Comparison of ENCODE assay signal across 8 mouse cellular contexts in genomic region chr3:122983849-122984248, GRCm38 (mm10). TPM values are rescaled to one million over a fixed set of nuclear protein-coding genes. Genes with fewer than 3 reads are reported as not detected.
A peak's percentile ranks its signal among the peaks of the same experiment; 100 is the strongest.
DNase-seq lines count a peak whose midpoint lies in the region; ATAC-seq and TF ChIP-seq lines count a peak whose summit lies in the region.

No protein-coding gene starts in this region.

- peak overlapping the region; percentile 84 for H3K9ac ChIP-seq in heart, adult 2 months (ENCODE audit: low read depth, low read length)
- peak overlapping the region; percentile 51 for H3K9ac ChIP-seq in embryonic facial prominence, embryonic 11.5 days (replicated peaks; ENCODE audit: low read length)
- peak overlapping the region; percentile 86 for H3K9ac ChIP-seq in intestine, embryonic 16.5 days (ENCODE audit: low read depth, low read length)
- peak overlapping the region; percentile 86 for H3K9ac ChIP-seq in stomach, embryonic 16.5 days (ENCODE audit: low read length)

- no peak for TF ChIP-seq POLR2A in heart, adult 2 months (IDR thresholded peaks at IDR 0.05; ENCODE audit: insufficient read depth, low read depth, low read length)

- no peak; the same call in 1 of the 2 replicates for TF ChIP-seq EP300 in heart, adult 2 months (IDR thresholded peaks at IDR 0.05; ENCODE audit: insufficient read depth, low read depth, low read length)

- peak overlapping the region; percentile 87 for H3K4me3 ChIP-seq in heart, adult 2 months
- H3K4me3 ChIP-seq in embryonic facial prominence, embryonic 11.5 days (ENCODE audit: low read depth, low read length) = peak overlapping the region; percentile 74
- H3K4me3 ChIP-seq in intestine, embryonic 16.5 days (ENCODE audit: low read length) = peak overlapping the region; percentile 93
- H3K4me3 ChIP-seq in stomach, embryonic 16.5 days (replicated peaks; ENCODE audit: low read length) = peak overlapping the region; percentile 84

- no peak for TF ChIP-seq CTCF in heart, adult 2 months (IDR thresholded peaks at IDR 0.05)

- WGBS in heart, adult 2 months = under 1% methylated on average over 30 of the region's 30 CpGs
- whole genome bisulfite sequencing in embryonic facial prominence, embryonic 11.5 days = under 1% methylated on average over 30 of the region's 30 CpGs
- under 1% methylated on average over 30 of the region's 30 CpGs for WGBS in intestine, embryonic 16.5 days
- 0% methylated on average over 30 of the region's 30 CpGs for WGBS in stomach, embryonic 16.5 days

- no peaks in the 10 kb centered on the region for H3K9me3 ChIP-seq in embryonic facial prominence, embryonic 11.5 days (replicated peaks; ENCODE audit: control insufficient read depth, low read length)
- H3K9me3 ChIP-seq in intestine, embryonic 16.5 days (ENCODE audit: control insufficient read depth, low read length) = no peaks in the 10 kb centered on the region
- H3K9me3 ChIP-seq in stomach, embryonic 16.5 days (replicated peaks; ENCODE audit: control insufficient read depth, low read length) = no peaks in the 10 kb centered on the region

- H3K4me2 ChIP-seq in embryonic facial prominence, embryonic 11.5 days (ENCODE audit: low read depth, low read length) = peak overlapping the region; percentile 57
- peak overlapping the region; percentile 78 for H3K4me2 ChIP-seq in intestine, embryonic 16.5 days (ENCODE audit: low read depth, low read length)
- peak overlapping the region; percentile 73 for H3K4me2 ChIP-seq in stomach, embryonic 16.5 days (ENCODE audit: low read depth, low read length)

- peak; percentile 86; the same call in 1 of the 2 replicates for ATAC-seq in embryonic facial prominence, embryonic 11.5 days (replicated peaks; ENCODE audit: insufficient number of reproducible peaks, low FRiP score, low TSS enrichment, low read depth)
- ATAC-seq in intestine, embryonic 16.5 days = peak; percentile 87
- ATAC-seq in megakaryocyte, adult 5-6 weeks (ENCODE audit: poor library complexity, severe bottlenecking) = peak; percentile 56
- no peak for ATAC-seq in stomach, embryonic 16.5 days (ENCODE audit: insufficient read depth, low FRiP score)

- peak overlapping the region; percentile 91 for H3K27ac ChIP-seq in heart, adult 2 months
- peak overlapping the region; percentile 68 for H3K27ac ChIP-seq in embryonic facial prominence, embryonic 11.5 days (replicated peaks; ENCODE audit: low read depth, low read length)
- H3K27ac ChIP-seq in intestine, embryonic 16.5 days (ENCODE audit: low read length) = peak overlapping the region; percentile 99
- peak overlapping the region; percentile 93 for H3K27ac ChIP-seq in stomach, embryonic 16.5 days (ENCODE audit: low read length)

- intact Hi-C loops in heart, adult 2 months (cut with DNase I) = loop anchor here (1.0 to 10.0 kb wide), 2 partner anchors 60 to 521 kb away; partner anchors contain the start of gene 1810037I17Rik

- H3K79me2 ChIP-seq in heart, adult 2 months (replicated peaks; ENCODE audit: control insufficient read depth, insufficient read depth, low read length) = no peaks in the 10 kb centered on the region; the same call in 1 of the 2 replicates

- H3K27me3 ChIP-seq in heart, adult 2 months (ENCODE audit: control insufficient read depth, insufficient read depth, low read length) = no peaks in the 10 kb centered on the region
- H3K27me3 ChIP-seq in embryonic facial prominence, embryonic 11.5 days (ENCODE audit: control insufficient read depth, insufficient read depth, low read length) = no peaks in the 10 kb centered on the region
- no peaks in the 10 kb centered on the region for H3K27me3 ChIP-seq in intestine, embryonic 16.5 days (replicated peaks; ENCODE audit: control insufficient read depth, insufficient read depth, low read length)
- H3K27me3 ChIP-seq in stomach, embryonic 16.5 days (ENCODE audit: control insufficient read depth, insufficient read depth, low read length) = no peaks in the 10 kb centered on the region

- DNase-seq in heart, adult 2 months = no peak
- no peak for DNase-seq in heart, adult 11 months
- DNase-seq in CD8-positive naive resting alpha-beta T cell, adult 2 months (ENCODE audit: low read depth in 2 of 2, low spot score in 2 of 2) = peak; percentile 33 to 41
- DNase-seq in embryonic facial prominence, embryonic 11.5 days (ENCODE audit: low spot score) = peak; percentile 74
- no peak for DNase-seq in cerebellum, adult 18-20 months

- peaks cover 2% of the 10 kb centered on the region; the same call in 1 of the 2 replicates for H3K36me3 ChIP-seq in heart, adult 2 months (ENCODE audit: control insufficient read depth, insufficient read depth, low read length)
- H3K36me3 ChIP-seq in embryonic facial prominence, embryonic 11.5 days (replicated peaks; ENCODE audit: control insufficient read depth, insufficient read depth, low read depth, low read length) = no peaks in the 10 kb centered on the region
- no peaks in the 10 kb centered on the region for H3K36me3 ChIP-seq in intestine, embryonic 16.5 days (ENCODE audit: control insufficient read depth, insufficient read depth, low read length)
- no peaks in the 10 kb centered on the region for H3K36me3 ChIP-seq in stomach, embryonic 16.5 days (ENCODE audit: control insufficient read depth, insufficient read depth, low read length)

- no peaks in the 10 kb centered on the region; the same call in 1 of the 2 replicates for H3K4me1 ChIP-seq in heart, adult 2 months (ENCODE audit: control insufficient read depth, insufficient read depth, low read length)
- H3K4me1 ChIP-seq in embryonic facial prominence, embryonic 11.5 days (ENCODE audit: control insufficient read depth, insufficient read depth, low read length) = no peaks in the 10 kb centered on the region
- peaks cover 8% of the 10 kb centered on the region; the same call in 1 of the 2 replicates for H3K4me1 ChIP-seq in intestine, embryonic 16.5 days (ENCODE audit: control insufficient read depth, insufficient read depth, low read length)
- H3K4me1 ChIP-seq in stomach, embryonic 16.5 days (ENCODE audit: control insufficient read depth, insufficient read depth, low read length) = peaks cover 6% of the 10 kb centered on the region; the same call in 1 of the 2 replicates

RNA-seq across cellular contexts. Expression of gene Usp53, which starts 0.5 kb away (rescaled TPM):
- 1 to 10 TPM; 7.5 to 7.9 TPM for total RNA-seq in heart, adult 2 months (2021)
- polyA plus RNA-seq in heart, adult 2 months (2012; rRNA removed) = 1.9 and 5.0 TPM in 2 replicates
- 4.8 and 5.3 TPM in 2 replicates for polyA plus RNA-seq in embryonic facial prominence, embryonic 11.5 days (2014; fragmentation: Nextera tagmentation; extraction: Ambion mirVana)
- 6.6 and 9.2 TPM in 2 replicates for polyA plus RNA-seq in intestine, embryonic 16.5 days (2015; fragmentation: Nextera tagmentation; extraction: Ambion mirVana)
- total RNA-seq in megakaryocyte, adult 5-6 weeks (2015) = 4.8 and 6.0 TPM in 2 replicates
- total RNA-seq in megakaryocyte, adult 5-6 weeks (2017) = 5.6 and 8.4 TPM in 2 replicates
- 17.6 and 22.6 TPM in 2 replicates for polyA plus RNA-seq in stomach, embryonic 16.5 days (2015; fragmentation: Nextera tagmentation; extraction: Ambion mirVana)

RNA-seq across cellular contexts. Expression of gene Myoz2, which starts 51.0 kb away (rescaled TPM):
- total RNA-seq in heart, adult 2 months (2021) = 1,000 to 10,000 TPM; 1,454 to 1,834 TPM
- polyA plus RNA-seq in heart, adult 2 months (2012; rRNA removed) = 691 and 950 TPM in 2 replicates
- 0.78 and 1.3 TPM in 2 replicates for polyA plus RNA-seq in embryonic facial prominence, embryonic 11.5 days (2014; fragmentation: Nextera tagmentation; extraction: Ambion mirVana)
- polyA plus RNA-seq in intestine, embryonic 16.5 days (2015; fragmentation: Nextera tagmentation; extraction: Ambion mirVana) = 0.45 and 0.59 TPM in 2 replicates
- not detected in 2 replicates for total RNA-seq in megakaryocyte, adult 5-6 weeks (2015)
- total RNA-seq in megakaryocyte, adult 5-6 weeks (2017) = not detected in 2 replicates
- polyA plus RNA-seq in stomach, embryonic 16.5 days (2015; fragmentation: Nextera tagmentation; extraction: Ambion mirVana) = 3.6 and 21.6 TPM in 2 replicates

RNA-seq across cellular contexts. Expression of gene 1810037I17Rik, which starts 59.8 kb away (rescaled TPM):
- total RNA-seq in heart, adult 2 months (2021) = 100 to 1,000 TPM in 1 of 2 experiments, 10 to 100 TPM in 1; 90.7 to 100 TPM
- polyA plus RNA-seq in heart, adult 2 months (2012; rRNA removed) = 33.7 and 47.7 TPM in 2 replicates
- 81.4 and 88.3 TPM in 2 replicates for polyA plus RNA-seq in embryonic facial prominence, embryonic 11.5 days (2014; fragmentation: Nextera tagmentation; extraction: Ambion mirVana)
- 128 and 131 TPM in 2 replicates for polyA plus RNA-seq in intestine, embryonic 16.5 days (2015; fragmentation: Nextera tagmentation; extraction: Ambion mirVana)
- 75.4 and 89.8 TPM in 2 replicates for total RNA-seq in megakaryocyte, adult 5-6 weeks (2015)
- total RNA-seq in megakaryocyte, adult 5-6 weeks (2017) = 40.3 and 41.2 TPM in 2 replicates
- polyA plus RNA-seq in stomach, embryonic 16.5 days (2015; fragmentation: Nextera tagmentation; extraction: Ambion mirVana) = 218 and 220 TPM in 2 replicates

Comparison
In these comparisons a context has a peak if more than half of its experiments do, and no peak if none do; other contexts are left out.
1. DNase-seq: peak in CD8-positive naive resting alpha-beta T cell, adult 2 months (2 of 2) and embryonic facial prominence, embryonic 11.5 days (single experiment); none in heart, adult 2 months (0 of 2), heart, adult 11 months (single experiment) and cerebellum, adult 18-20 months (0 of 2).
2. RNA of gene Myoz2, which starts 51.0 kb away (polyA plus RNA-seq): 691 to 950 TPM in heart, adult 2 months; 3.6 to 21.6 TPM in stomach, embryonic 16.5 days, 0.78 to 1.3 TPM in embryonic facial prominence, embryonic 11.5 days and 0.45 to 0.59 TPM in intestine, embryonic 16.5 days; every median in the first group is over 10 times any median in the second.
3. Peak in every context shown above with its lines, with median percentiles within 50 percentile points of each other: H3K27ac ChIP-seq, H3K4me3 ChIP-seq, H3K9ac ChIP-seq and H3K4me2 ChIP-seq.